Comparison of ENCODE assay signal across 8 mouse cellular contexts in the genomic region with DNA sequence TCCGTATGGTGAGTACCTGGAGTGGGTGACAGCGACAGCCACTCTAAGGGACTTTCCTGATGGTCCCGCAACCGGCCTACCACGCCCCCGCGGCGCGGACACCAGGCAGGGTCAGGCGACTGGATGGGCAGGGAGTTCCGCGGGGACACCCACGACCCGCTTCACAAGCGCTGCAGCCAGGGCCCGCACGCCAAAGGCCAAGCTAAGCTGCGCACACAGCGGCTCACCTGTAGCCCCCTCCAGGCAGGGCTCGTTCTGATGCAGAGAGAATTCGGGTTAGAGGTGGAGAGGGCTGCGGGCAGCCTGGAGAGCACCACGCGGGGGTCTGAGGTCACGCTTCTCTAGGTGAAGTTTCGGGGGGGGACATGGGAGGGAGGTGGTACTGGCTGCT. TPM values are rescaled to one million over a fixed set of nuclear protein-coding genes. Genes with fewer than 3 reads are reported as not detected.
DNase-seq lines count a peak whose midpoint lies in the region; ATAC-seq and TF ChIP-seq lines count a peak whose summit lies in the region.

No protein-coding gene starts in this region.

- no peaks in the 10 kb centered on the region for H3K36me3 ChIP-seq in kidney, postnatal 0 days (ENCODE audit: insufficient read depth, low read length)
- H3K36me3 ChIP-seq in embryonic facial prominence, embryonic 11.5 days (replicated peaks; ENCODE audit: control insufficient read depth, insufficient read depth, low read depth, low read length), result no peaks in the 10 kb centered on the region
- no peaks in the 10 kb centered on the region for H3K36me3 ChIP-seq in intestine, embryonic 16.5 days (ENCODE audit: control insufficient read depth, insufficient read depth, low read length)
- H3K36me3 ChIP-seq in neural tube, embryonic 12.5 days, result peaks cover 3% of the 10 kb centered on the region; the same call in 1 of the 2 replicates

- H3K27ac ChIP-seq in kidney, postnatal 0 days, result no peak overlapping the region
- H3K27ac ChIP-seq in embryonic facial prominence, embryonic 11.5 days (replicated peaks; ENCODE audit: low read depth, low read length), result no peak overlapping the region
- peak overlapping the region; percentile 84 for H3K27ac ChIP-seq in intestine, embryonic 16.5 days (ENCODE audit: low read length)
- no peak overlapping the region for H3K27ac ChIP-seq in neural tube, embryonic 12.5 days

- H3K9ac ChIP-seq in kidney, postnatal 0 days (ENCODE audit: low read depth, low read length), result peak overlapping the region; percentile 49
- peak overlapping the region; percentile 30 for H3K9ac ChIP-seq in embryonic facial prominence, embryonic 11.5 days (replicated peaks; ENCODE audit: low read length)
- peak overlapping the region; percentile 68 for H3K9ac ChIP-seq in intestine, embryonic 16.5 days (ENCODE audit: low read depth, low read length)
- peak overlapping the region; percentile 45 for H3K9ac ChIP-seq in neural tube, embryonic 12.5 days

- no peaks in the 10 kb centered on the region for H3K27me3 ChIP-seq in kidney, postnatal 0 days (ENCODE audit: insufficient read depth, low read length)
- H3K27me3 ChIP-seq in embryonic facial prominence, embryonic 11.5 days (ENCODE audit: control insufficient read depth, insufficient read depth, low read length), result peaks cover 6% of the 10 kb centered on the region
- no peaks in the 10 kb centered on the region; the same call in 1 of the 2 replicates for H3K27me3 ChIP-seq in intestine, embryonic 16.5 days (replicated peaks; ENCODE audit: control insufficient read depth, insufficient read depth, low read length)
- H3K27me3 ChIP-seq in neural tube, embryonic 12.5 days (replicated peaks), result peaks cover 28% of the 10 kb centered on the region

- H3K4me2 ChIP-seq in kidney, postnatal 0 days (ENCODE audit: low read length), result peak overlapping the region; percentile 98
- H3K4me2 ChIP-seq in embryonic facial prominence, embryonic 11.5 days (ENCODE audit: low read depth, low read length), result peak overlapping the region; percentile 99
- peak overlapping the region; percentile 98 for H3K4me2 ChIP-seq in intestine, embryonic 16.5 days (ENCODE audit: low read depth, low read length)
- H3K4me2 ChIP-seq in neural tube, embryonic 12.5 days (replicated peaks), result peak overlapping the region; percentile 96

- WGBS in kidney, postnatal 0 days, result 4% methylated on average over 26 of the region's 26 CpGs
- WGBS in embryonic facial prominence, embryonic 11.5 days, result 1% methylated on average over 26 of the region's 26 CpGs
- WGBS in intestine, embryonic 16.5 days, result 3% methylated on average over 26 of the region's 26 CpGs
- 4% methylated on average over 26 of the region's 26 CpGs for WGBS in neural tube, embryonic 12.5 days

- no peaks in the 10 kb centered on the region for H3K9me3 ChIP-seq in kidney, postnatal 0 days (replicated peaks; ENCODE audit: low read length)
- H3K9me3 ChIP-seq in embryonic facial prominence, embryonic 11.5 days (replicated peaks; ENCODE audit: control insufficient read depth, low read length), result no peaks in the 10 kb centered on the region
- H3K9me3 ChIP-seq in intestine, embryonic 16.5 days (ENCODE audit: control insufficient read depth, low read length), result no peaks in the 10 kb centered on the region
- no peaks in the 10 kb centered on the region for H3K9me3 ChIP-seq in neural tube, embryonic 12.5 days

- peak overlapping the region; percentile 46 for H3K4me3 ChIP-seq in kidney, postnatal 0 days (replicated peaks; ENCODE audit: low read depth, low read length)
- peak overlapping the region; percentile 51 for H3K4me3 ChIP-seq in embryonic facial prominence, embryonic 11.5 days (ENCODE audit: low read depth, low read length)
- H3K4me3 ChIP-seq in intestine, embryonic 16.5 days (ENCODE audit: low read length), result peak overlapping the region; percentile 65
- H3K4me3 ChIP-seq in neural tube, embryonic 12.5 days, result peak overlapping the region; percentile 45

- H3K4me1 ChIP-seq in kidney, postnatal 0 days (replicated peaks; ENCODE audit: insufficient read depth, low read length), result peaks cover 16% of the 10 kb centered on the region; the same call in 1 of the 2 replicates
- H3K4me1 ChIP-seq in embryonic facial prominence, embryonic 11.5 days (ENCODE audit: control insufficient read depth, insufficient read depth, low read length), result peaks cover 5% of the 10 kb centered on the region
- H3K4me1 ChIP-seq in intestine, embryonic 16.5 days (ENCODE audit: control insufficient read depth, insufficient read depth, low read length), result peaks cover 23% of the 10 kb centered on the region
- H3K4me1 ChIP-seq in neural tube, embryonic 12.5 days, result peaks cover 31% of the 10 kb centered on the region

- DNase-seq in kidney, postnatal 0 days (ENCODE audit: low spot score), result no peak
- DNase-seq in kidney, adult 9 months, result no peak
- no peak for DNase-seq in embryonic facial prominence, embryonic 11.5 days (ENCODE audit: low spot score)
- DNase-seq in ovary, postnatal 14 days (ENCODE audit: low spot score), result no peak
- no peak for DNase-seq in gastrocnemius, postnatal 4 days (ENCODE audit: low spot score in 2 of 2)
- no peak for DNase-seq in adrenal gland, postnatal 4 days (ENCODE audit: low spot score in 2 of 2)

- ATAC-seq in kidney, postnatal 0 days (replicated peaks; ENCODE audit: low FRiP score, low read depth), result no peak; the same call in 1 of the 2 replicates
- ATAC-seq in embryonic facial prominence, embryonic 11.5 days (replicated peaks; ENCODE audit: insufficient number of reproducible peaks, low FRiP score, low TSS enrichment, low read depth), result no peak
- peak; percentile 6; the same call in 1 of the 2 replicates for ATAC-seq in intestine, embryonic 16.5 days
- ATAC-seq in neural tube, embryonic 12.5 days (ENCODE audit: low FRiP score, low read depth), result 0 out of 2 replicates have a peak, but pooled peaks have one; percentile 7

- TF ChIP-seq CTCF in kidney, postnatal 0 days (IDR thresholded peaks at IDR 0.05; ENCODE audit: low read depth), result no peak

RNA-seq across cellular contexts. Expression of a gene that starts 0.3 kb away (rescaled TPM):
- 33.9 and 35.0 TPM in 2 replicates for polyA plus RNA-seq in kidney, postnatal 0 days (2015; fragmentation: Nextera tagmentation; extraction: Ambion mirVana)
- polyA plus RNA-seq in embryonic facial prominence, embryonic 11.5 days (2014; fragmentation: Nextera tagmentation; extraction: Ambion mirVana), result 2.9 and 6.4 TPM in 2 replicates
- 41.2 and 51.9 TPM in 2 replicates for polyA plus RNA-seq in intestine, embryonic 16.5 days (2015; fragmentation: Nextera tagmentation; extraction: Ambion mirVana)
- polyA plus RNA-seq in neural tube, embryonic 12.5 days (2016; fragmentation: Nextera tagmentation; extraction: Ambion mirVana), result 3.5 TPM in 2 replicates
- total RNA-seq in gastrocnemius, postnatal 4 days (2021), result 1 to 10 TPM; 1.2 to 1.5 TPM
- 10 to 100 TPM in 1 of 2 experiments, 1 to 10 TPM in 1; 7.2 to 16.8 TPM for total RNA-seq in adrenal gland, postnatal 4 days (2021)

RNA-seq across cellular contexts. Expression of a gene that starts 6.4 kb away (rescaled TPM):
- 0.27 and 0.33 TPM in 2 replicates for polyA plus RNA-seq in kidney, postnatal 0 days (2015; fragmentation: Nextera tagmentation; extraction: Ambion mirVana)
- 0.31 and 0.41 TPM in 2 replicates for polyA plus RNA-seq in embryonic facial prominence, embryonic 11.5 days (2014; fragmentation: Nextera tagmentation; extraction: Ambion mirVana)
- polyA plus RNA-seq in intestine, embryonic 16.5 days (2015; fragmentation: Nextera tagmentation; extraction: Ambion mirVana), result 0.15 and 0.31 TPM in 2 replicates
- polyA plus RNA-seq in neural tube, embryonic 12.5 days (2016; fragmentation: Nextera tagmentation; extraction: Ambion mirVana), result 0.86 and 0.91 TPM in 2 replicates
- total RNA-seq in gastrocnemius, postnatal 4 days (2021), result under 1 TPM in 1 of 2 experiments, not detected in 1; 0.10 TPM
- under 1 TPM; 0.25 to 0.34 TPM for total RNA-seq in adrenal gland, postnatal 4 days (2021)

RNA-seq across cellular contexts. Expression of a gene that starts 11.0 kb away (rescaled TPM):
- polyA plus RNA-seq in kidney, postnatal 0 days (2015; fragmentation: Nextera tagmentation; extraction: Ambion mirVana), result 35.0 and 36.2 TPM in 2 replicates
- 43.1 and 44.2 TPM in 2 replicates for polyA plus RNA-seq in embryonic facial prominence, embryonic 11.5 days (2014; fragmentation: Nextera tagmentation; extraction: Ambion mirVana)
- 63.9 and 73.2 TPM in 2 replicates for polyA plus RNA-seq in intestine, embryonic 16.5 days (2015; fragmentation: Nextera tagmentation; extraction: Ambion mirVana)
- 43.1 TPM in 2 replicates for polyA plus RNA-seq in neural tube, embryonic 12.5 days (2016; fragmentation: Nextera tagmentation; extraction: Ambion mirVana)
- 10 to 100 TPM; 12.6 to 13.7 TPM for total RNA-seq in gastrocnemius, postnatal 4 days (2021)
- 10 to 100 TPM; 40.5 to 42.5 TPM for total RNA-seq in adrenal gland, postnatal 4 days (2021)

RNA-seq across cellular contexts. Expression of a gene that starts 40.6 kb away (rescaled TPM):
- 41.9 and 44.0 TPM in 2 replicates for polyA plus RNA-seq in kidney, postnatal 0 days (2015; fragmentation: Nextera tagmentation; extraction: Ambion mirVana)
- polyA plus RNA-seq in embryonic facial prominence, embryonic 11.5 days (2014; fragmentation: Nextera tagmentation; extraction: Ambion mirVana), result 44.3 and 46.1 TPM in 2 replicates
- polyA plus RNA-seq in intestine, embryonic 16.5 days (2015; fragmentation: Nextera tagmentation; extraction: Ambion mirVana), result 69.1 and 69.8 TPM in 2 replicates
- polyA plus RNA-seq in neural tube, embryonic 12.5 days (2016; fragmentation: Nextera tagmentation; extraction: Ambion mirVana), result 46.5 and 49.3 TPM in 2 replicates
- 10 to 100 TPM; 24.6 to 25.9 TPM for total RNA-seq in gastrocnemius, postnatal 4 days (2021)
- 10 to 100 TPM; 38.8 to 43.2 TPM for total RNA-seq in adrenal gland, postnatal 4 days (2021)

RNA-seq across cellular contexts. Expression of a gene that starts 40.7 kb away (rescaled TPM):
- 15.1 and 16.8 TPM in 2 replicates for polyA plus RNA-seq in kidney, postnatal 0 days (2015; fragmentation: Nextera tagmentation; extraction: Ambion mirVana)
- polyA plus RNA-seq in embryonic facial prominence, embryonic 11.5 days (2014; fragmentation: Nextera tagmentation; extraction: Ambion mirVana), result 25.9 and 26.2 TPM in 2 replicates
- 10.3 and 14.9 TPM in 2 replicates for polyA plus RNA-seq in intestine, embryonic 16.5 days (2015; fragmentation: Nextera tagmentation; extraction: Ambion mirVana)
- polyA plus RNA-seq in neural tube, embryonic 12.5 days (2016; fragmentation: Nextera tagmentation; extraction: Ambion mirVana), result 24.9 and 27.2 TPM in 2 replicates
- total RNA-seq in gastrocnemius, postnatal 4 days (2021), result 10 to 100 TPM; 16.7 to 17.2 TPM
- 10 to 100 TPM; 24.4 to 26.0 TPM for total RNA-seq in adrenal gland, postnatal 4 days (2021)

Comparison
In these comparisons a context has a peak if more than half of its experiments do, and no peak if none do; other contexts are left out.
1. ATAC-seq: peak in intestine, embryonic 16.5 days (single experiment) and neural tube, embryonic 12.5 days (single experiment); none in kidney, postnatal 0 days (single experiment) and embryonic facial prominence, embryonic 11.5 days (single experiment).
2. Peak in every context shown above with its lines, with median percentiles within 50 percentile points of each other: H3K4me2 ChIP-seq, H3K4me3 ChIP-seq and H3K9ac ChIP-seq.